Mouse (Mus musculus) naive thymus-derived CD4-positive, alpha-beta T cell, adult 5 months (primary cell): Measurements from ENCODE around the gene Gm10750. TPM values are rescaled to one million over a fixed set of nuclear protein-coding genes. Genes with fewer than 3 reads are reported as not detected.

Experiments used
- polyA plus RNA-seq: library from polyadenylated mRNA; unstranded; fragments of 100-300 nt; shearing (Covaris generic); gene quantifications from one replicate; pipeline ENCODE4 v1.2.1, GENCODE M21; 2017

Gm10750 gene
- not detected for polyA plus RNA-seq

GRCm38 (mm10) chr2:149017137-149017536, at the start of gene Gm10750:
TSS of gene Gm10750 (minus strand) at chr2:149017237.

GRCm38 (mm10) chr2:149003151-149003550, 13.9 kb downstream of the Gm10750 start, which contains the start of gene Gm1330:
TSS of gene Gm1330 (minus strand) at chr2:149003251.

Other genes starting within 250 kb of the Gm10750 start
- gene Cst11, start 245.7 kb downstream of the Gm10750 start, polyA plus RNA-seq = not detected
- gene 8030411F24Rik, start 235.2 kb downstream of the Gm10750 start, polyA plus RNA-seq = not detected
- gene Cst12, start 227.9 kb downstream of the Gm10750 start, polyA plus RNA-seq = not detected
- not detected for gene Cst8, start 218.5 kb downstream of the Gm10750 start, polyA plus RNA-seq
- not detected for gene Cst13, start 197.2 kb downstream of the Gm10750 start, polyA plus RNA-seq
- not detected for gene Cst9, start 182.1 kb downstream of the Gm10750 start, polyA plus RNA-seq
- gene 9230104L09Rik, start 152.2 kb downstream of the Gm10750 start, polyA plus RNA-seq = not detected
- gene Cst3, start 141.5 kb downstream of the Gm10750 start, polyA plus RNA-seq = 66.9 TPM
- not detected for gene Gm1330, start 14.0 kb downstream of the Gm10750 start, polyA plus RNA-seq